Mouse (Mus musculus) kidney, adult 10 weeks (tissue): ENCODE data around the gene Dmrtc1b. TPM values are rescaled to one million over a fixed set of nuclear protein-coding genes. Genes with fewer than 3 reads are reported as not detected.

Source experiments
- polyA plus RNA-seq: library from polyadenylated mRNA; stranded (reverse); fragments of 350-450 nt; fragmentation: Illumina TruSeq; extraction: RNeasy Lipid Tissue Mini Kit (QIAGEN cat#74804); gene quantifications from one replicate; pipeline ENCODE4 v1.2.3, GENCODE M21; 2014; ENCODE audit warnings: low read depth, low replicate concordance

Gene Dmrtc1b
- polyA plus RNA-seq: not detected

GRCm38 (mm10) chrX:102707535-102707934 lies at the start of gene Dmrtc1b, which contains the start of gene Gm9112:
Dmrtc1b (plus strand) TSS chrX:102707865.
Gm9112 (minus strand) TSS chrX:102707635.

GRCm38 (mm10) chrX:102686872-102687271 lies 20.8 kb upstream of the Dmrtc1b start, which contains the start of gene Gm3880:
Gm3880 (minus strand) TSS chrX:102686972.

Other genes with a start within 250 kb of the Dmrtc1b start
- 13.1 TPM for gene Hdac8, start 202.5 kb upstream of the Dmrtc1b start, polyA plus RNA-seq
- 8.1 TPM for gene Phka1, start 63.6 kb upstream of the Dmrtc1b start, polyA plus RNA-seq
- gene Gm3880, start 20.9 kb upstream of the Dmrtc1b start, polyA plus RNA-seq: not detected
- gene Gm9112, start 230 bp upstream of the Dmrtc1b start, polyA plus RNA-seq: not detected
- not detected for gene Dmrtc1c1, start 95.1 kb downstream of the Dmrtc1b start, polyA plus RNA-seq
- gene Dmrtc1c2, start 146.8 kb downstream of the Dmrtc1b start, polyA plus RNA-seq: not detected
- not detected for gene 1700031F05Rik, start 160.1 kb downstream of the Dmrtc1b start, polyA plus RNA-seq
- not detected for gene Dmrtc1a, start 200.8 kb downstream of the Dmrtc1b start, polyA plus RNA-seq
- not detected for gene 1700011M02Rik, start 201.0 kb downstream of the Dmrtc1b start, polyA plus RNA-seq
- not detected for gene 1700018G05Rik, start 220.5 kb downstream of the Dmrtc1b start, polyA plus RNA-seq